Mouse (Mus musculus) small intestine, adult 2 months (tissue): ENCODE data around the gene Robo1.

Experiments used
- CTCF ChIP-seq: fragments of 200-500 bp; IDR thresholded peaks from 2 replicates; pipeline ENCODE4 v1.5.1; 2012; ENCODE audit warnings: low read depth, mild to moderate bottlenecking, control low read depth, inconsistent platforms, low read length, moderate library complexity, mixed read lengths; ENCODE audit not compliant: insufficient replicate concordance, insufficient read length; ENCODE audit errors: extremely low read depth
- POLR2A ChIP-seq: fragments of 200-500 bp; IDR thresholded peaks from 2 replicates; pipeline ENCODE4 v1.6.1; 2012; ENCODE audit warnings: low read depth, mild to moderate bottlenecking, control low read depth, inconsistent platforms, low read length, moderate library complexity

GRCm38 (mm10) chr16:72951969-72952368 is 643.9 kb downstream of the Robo1 start:
- TF ChIP-seq CTCF (no peak), POLR2A (no peak)
